10 mouse cellular contexts compared by ENCODE assay signal in genomic region chr1:182543906-182544305, GRCm38 (mm10). TPM values are rescaled to one million over a fixed set of nuclear protein-coding genes. Genes with fewer than 3 reads are reported as not detected.
"Had no signal": no experiment of that assay in that cellular context is flagged by ENCODE, and none has a peak within 500 bp of the region (broad histone marks: within the 10 kb centered on the region; RNA-seq: fewer than 3 reads in every experiment).

No protein-coding gene starts in this region.

- DNase-seq: lung, embryonic 14.5 days; lung, postnatal 10 days; retina, postnatal 1 day; right cerebral cortex, postnatal 14 days; thymus, adult 2 months; thymus, postnatal 25 days; thymus, postnatal 4 days had no signal

RNA-seq across cellular contexts. Expression of gene Capn8, which starts 20.9 kb away (rescaled TPM):
- total RNA-seq: megakaryocyte progenitor cell, adult 5-6 weeks; midbrain, postnatal 0 days; monocyte, adult 5-6 weeks had no signal
